Mouse (Mus musculus) retina, embryonic 14.5 days (tissue): Measurements from ENCODE around the gene 1700024G13Rik.

Experiments used
- DNase-seq: peaks from one replicate; pipeline ENCODE4 v3.0.0-alpha.2; 2015; ENCODE audit warnings: low spot score

The 1700024G13Rik gene

DNA sequence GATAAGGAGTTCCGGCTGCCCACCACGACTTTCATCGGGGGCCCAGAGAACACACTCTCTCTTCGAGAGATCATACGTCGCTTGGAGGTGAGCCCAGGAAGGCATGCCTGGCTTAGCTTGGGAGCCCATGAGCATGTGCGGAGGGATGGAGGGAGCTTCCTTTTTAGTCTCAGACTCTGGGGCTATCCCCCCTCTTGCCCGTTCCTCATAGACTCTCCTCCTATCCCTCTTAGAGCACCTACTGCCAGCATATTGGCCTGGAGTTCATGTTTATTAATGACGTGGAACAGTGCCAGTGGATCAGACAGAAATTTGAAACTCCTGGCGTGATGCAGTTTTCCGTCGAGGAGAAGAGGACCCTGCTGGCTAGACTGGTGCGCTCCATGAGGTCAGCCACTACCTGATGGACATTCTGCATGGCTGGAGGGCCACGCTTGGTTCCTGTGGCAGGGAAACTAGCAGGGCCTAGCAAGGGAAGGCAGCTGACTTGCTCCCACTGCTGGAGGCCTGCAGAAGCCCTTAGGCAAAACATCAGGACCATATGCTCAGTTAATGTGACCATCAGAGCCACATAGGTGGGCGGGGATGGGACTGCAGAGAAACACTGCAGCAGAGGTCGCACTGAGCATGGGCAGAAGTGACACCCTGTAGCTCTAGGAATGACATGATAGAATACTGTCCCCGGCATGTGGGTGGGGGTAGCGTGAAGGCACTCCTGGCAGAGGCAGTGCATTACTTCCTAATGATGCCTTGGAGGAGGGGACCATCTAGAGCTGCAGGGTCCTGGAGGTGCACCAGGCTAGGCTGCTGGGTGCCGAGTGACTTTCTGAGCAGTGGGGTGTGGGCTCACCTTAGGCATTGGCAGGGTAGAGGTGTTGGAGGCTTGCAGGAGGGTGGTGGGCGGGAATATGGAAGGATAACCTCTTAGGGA, 55.4 kb downstream of the 1700024G13Rik start:
- DNase-seq: no peak

DNA sequence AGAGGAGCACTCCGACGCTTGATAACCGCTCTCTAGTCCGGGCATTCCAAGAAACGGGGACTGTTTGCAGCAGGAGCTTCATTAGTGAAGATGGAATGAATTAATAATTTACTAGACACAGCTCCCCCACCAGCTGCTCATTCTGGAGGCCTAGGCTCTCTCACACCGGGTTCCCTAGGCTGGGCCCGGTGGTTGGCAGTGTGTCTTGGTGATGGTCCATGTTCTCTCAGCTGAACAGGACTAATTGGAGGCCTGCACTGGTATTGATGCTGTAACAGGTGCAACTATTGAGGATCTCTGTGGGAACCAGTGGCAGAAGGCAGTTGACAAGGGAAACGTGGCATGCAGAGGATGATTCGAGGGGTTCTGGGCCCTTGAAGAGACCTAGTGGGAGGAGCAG, 60.8 kb downstream of the 1700024G13Rik start:
- peak; percentile 23 for DNase-seq
